Mouse (Mus musculus) lung, postnatal 0 days (tissue): ENCODE results near the gene Pes1. TPM values are rescaled to one million over a fixed set of nuclear protein-coding genes. Genes with fewer than 3 reads are reported as not detected.

Experiments used
- ATAC-seq: fragments of 200-750 bp; cut with Nextera tagmentation; 2 replicates; pipeline ENCODE4 v1.8.0; 2017; ENCODE audit warnings: moderate library complexity
- DNase-seq: peaks from one replicate; pipeline ENCODE4 v3.0.0-alpha.2; 2016; ENCODE audit warnings: low spot score
- H3K27ac ChIP-seq: fragments of 300-500 bp; sonication (generic); 2 replicates; pipeline ENCODE4 v1.5.1; 2014; ENCODE audit warnings: antibody characterized with exemption, mild to moderate bottlenecking, low read length, mixed read lengths
- H3K27me3 ChIP-seq: fragments of 300-500 bp; sonication (generic); replicated peaks from 2 replicates; pipeline ENCODE4 v1.6.1; 2014; ENCODE audit warnings: low read length, mixed read lengths; ENCODE audit not compliant: insufficient read depth
- H3K36me3 ChIP-seq: fragments of 300-500 bp; sonication (generic); 2 replicates; pipeline ENCODE4 v1.6.1; 2014; ENCODE audit warnings: low read length, mixed read lengths; ENCODE audit not compliant: insufficient read depth
- H3K4me1 ChIP-seq: fragments of 300-500 bp; sonication (generic); 2 replicates; pipeline ENCODE4 v1.6.1; 2014; ENCODE audit warnings: antibody characterized with exemption, low read depth, low read length, mixed read lengths; ENCODE audit not compliant: insufficient read depth
- H3K4me2 ChIP-seq: fragments of 300-500 bp; sonication (generic); replicated peaks from 2 replicates; pipeline ENCODE4 v1.6.1; 2014; ENCODE audit warnings: low read depth, mild to moderate bottlenecking, low read length, moderate library complexity, mixed read lengths
- H3K4me3 ChIP-seq: fragments of 300-500 bp; sonication (generic); 2 replicates; pipeline ENCODE4 v1.5.1; 2014; ENCODE audit warnings: low read depth, low read length
- H3K9ac ChIP-seq: fragments of 300-500 bp; sonication (generic); replicated peaks from 2 replicates; pipeline ENCODE4 v1.6.1; 2014; ENCODE audit warnings: low read depth, mild to moderate bottlenecking
- H3K9me3 ChIP-seq: fragments of 300-500 bp; sonication (generic); 2 replicates; pipeline ENCODE4 v1.6.1; 2016; ENCODE audit warnings: low read length, mixed read lengths
- CTCF ChIP-seq: IDR thresholded peaks from 2 replicates; pipeline ENCODE4 v1.5.1; 2016; ENCODE audit warnings: antibody characterized with exemption, mild to moderate bottlenecking
- EP300 ChIP-seq: IDR thresholded peaks from 2 replicates; pipeline ENCODE4 v1.6.1; 2016; ENCODE audit warnings: antibody characterized with exemption, mild to moderate bottlenecking, control low read depth
- WGBS: fragments of 180-500 bp; shearing (Covaris S2); extraction: QIAGEN DNeasy Blood & Tissue Kit; methylation state at CpG from one replicate; pipeline ENCODE4 v1.1.7; 2014; 5-methylcytosine and 5-hydroxymethylcytosine counted together
- polyA plus RNA-seq: library from polyadenylated mRNA; unstranded; fragments of >200 nt; fragmentation: Nextera tagmentation; extraction: Ambion mirVana; gene quantifications from 2 replicates; pipeline ENCODE4 v1.2.1, GENCODE M21; 2015

Gene Pes1
- polyA plus RNA-seq, 1 experiment from 2014 or later: 34.2 TPM

DNA sequence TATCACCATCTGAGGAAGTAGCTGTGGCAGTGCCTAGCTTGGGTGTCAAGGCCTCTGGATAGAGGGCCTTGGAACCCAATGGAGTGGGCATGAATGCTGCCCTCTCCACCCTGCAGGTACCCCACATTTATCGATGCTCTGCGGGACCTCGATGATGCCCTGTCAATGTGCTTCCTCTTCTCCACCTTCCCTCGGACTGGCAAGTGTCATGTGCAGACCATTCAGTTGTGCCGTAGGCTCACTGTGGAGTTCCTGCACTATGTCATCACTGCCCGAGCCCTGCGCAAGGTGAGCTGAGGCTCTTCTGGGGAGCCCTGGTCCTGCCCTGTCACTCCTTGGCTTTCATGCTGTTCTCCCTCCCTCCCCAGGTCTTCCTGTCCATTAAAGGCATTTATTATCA is 9.3 kb downstream of the Pes1 start:
- Histone ChIP-seq H3K9ac (no peak overlapping the region), H3K4me2 (no peak overlapping the region), H3K4me3 (no peak overlapping the region), H3K27me3 (no peaks in the 10 kb centered on the region), H3K4me1 (no peaks in the 10 kb centered on the region), H3K9me3 (no peaks in the 10 kb centered on the region), H3K36me3 (peaks cover 56% of the 10 kb centered on the region), H3K27ac (no peak overlapping the region)
- WGBS: 94% methylated on average over 7 of the region's 7 CpGs
- ATAC-seq: no peak
- TF ChIP-seq CTCF (no peak), EP300 (no peak)
- no peak for DNase-seq

DNA sequence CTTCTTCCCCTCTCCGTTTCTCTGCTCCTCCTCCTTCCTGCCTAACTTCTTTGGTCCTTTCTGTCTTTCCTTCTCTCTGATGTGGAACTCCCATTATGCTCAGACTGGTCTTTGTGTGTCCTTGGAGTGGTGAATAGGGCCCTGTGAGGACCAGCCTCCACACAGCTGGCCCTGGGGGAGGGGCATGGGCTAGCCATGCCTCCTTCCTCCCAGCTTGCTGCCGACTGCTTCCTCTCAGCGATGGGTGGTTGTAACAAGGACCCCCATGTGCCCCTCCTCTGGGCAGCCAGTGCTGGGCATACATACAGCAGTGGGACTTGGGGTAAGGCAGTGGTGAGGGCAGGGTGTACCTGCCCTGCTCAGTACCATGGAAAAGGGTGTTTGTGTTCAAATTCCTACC is 10.5 kb downstream of the Pes1 start:
- DNase-seq: no peak
- H3K9me3 ChIP-seq: no peaks in the 10 kb centered on the region
- no peak overlapping the region for H3K4me3 ChIP-seq
- H3K4me1 ChIP-seq: no peaks in the 10 kb centered on the region
- H3K9ac ChIP-seq: no peak overlapping the region
- H3K27ac ChIP-seq: no peak overlapping the region
- TF ChIP-seq CTCF (no peak), EP300 (no peak)
- no peak overlapping the region for H3K4me2 ChIP-seq
- WGBS: 74% methylated on average over 3 of the region's 3 CpGs
- H3K27me3 ChIP-seq: no peaks in the 10 kb centered on the region
- H3K36me3 ChIP-seq: peaks cover 56% of the 10 kb centered on the region
- no peak for ATAC-seq

DNA sequence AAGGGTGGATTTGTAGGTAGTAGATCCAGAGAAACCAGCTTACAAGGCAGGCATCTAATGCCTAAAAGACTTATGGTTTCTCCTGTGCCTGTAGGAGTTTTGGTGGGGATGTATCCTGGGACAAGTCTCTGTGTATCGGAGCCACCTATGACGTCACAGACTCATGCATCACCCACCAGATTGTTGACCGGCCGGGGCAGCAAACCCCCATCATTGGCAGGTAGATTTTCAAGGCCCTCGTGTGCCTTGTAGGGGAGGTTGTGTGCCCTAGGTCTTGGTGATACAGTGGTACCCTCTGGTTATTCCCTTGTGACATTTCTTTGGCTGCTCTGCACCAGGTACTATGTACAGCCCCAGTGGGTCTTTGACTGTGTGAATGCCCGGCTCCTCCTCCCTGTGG is 12.9 kb downstream of the Pes1 start, which contains the start of gene 4930556J24Rik:
TSS of gene 4930556J24Rik (minus strand) at position 101 of the 400 bp plus-strand sequence.
- Histone ChIP-seq H3K9ac (no peak within 1 kb of the TSS), H3K36me3 (peaks cover 36% of the 10 kb centered on the region), H3K9me3 (no peaks in the 10 kb centered on the region), H3K4me3 (no peak within 1 kb of the TSS), H3K27ac (no peak within 1 kb of the TSS), H3K4me1 (no peaks in the 10 kb centered on the region), H3K27me3 (no peaks in the 10 kb centered on the region), H3K4me2 (no peak within 1 kb of the TSS)
- no peak for TF ChIP-seq EP300
- no peak for TF ChIP-seq CTCF
- ATAC-seq (no peak), DNase-seq (no peak)
- WGBS: 96% methylated on average over 6 of the region's 6 CpGs

DNA sequence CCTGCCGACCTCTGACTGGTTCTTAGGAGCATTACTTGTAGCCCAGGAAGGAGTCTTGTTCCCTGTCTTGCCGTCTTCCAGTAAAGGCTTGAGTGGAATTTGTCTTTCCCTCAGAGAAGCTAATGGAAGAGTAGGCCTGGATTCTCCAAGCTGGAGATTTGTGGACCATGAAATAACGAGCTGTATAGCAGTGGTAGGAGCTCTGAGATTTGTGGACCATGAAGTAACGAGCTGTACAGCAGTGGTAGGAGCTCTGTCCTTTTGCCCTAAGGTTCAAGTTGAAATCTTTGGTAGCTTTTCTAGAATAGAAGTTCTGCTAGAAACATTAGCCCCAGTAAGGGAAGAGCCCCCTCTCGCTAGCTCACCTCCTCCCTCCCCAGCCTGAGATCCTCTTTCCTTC is 14.6 kb downstream of the Pes1 start:
- Histone ChIP-seq H3K9me3 (no peaks in the 10 kb centered on the region), H3K27me3 (no peaks in the 10 kb centered on the region), H3K4me2 (no peak overlapping the region), H3K36me3 (peaks cover 25% of the 10 kb centered on the region), H3K4me1 (0 out of 2 replicates have a peak, but pooled peaks cover 3% of the 10 kb centered on the region), H3K27ac (no peak overlapping the region), H3K4me3 (no peak overlapping the region), H3K9ac (no peak overlapping the region)
- DNase-seq (no peak), ATAC-seq (no peak)
- 90% methylated on average over 5 of the region's 5 CpGs for WGBS
- no peak for TF ChIP-seq EP300
- no peak for TF ChIP-seq CTCF

DNA sequence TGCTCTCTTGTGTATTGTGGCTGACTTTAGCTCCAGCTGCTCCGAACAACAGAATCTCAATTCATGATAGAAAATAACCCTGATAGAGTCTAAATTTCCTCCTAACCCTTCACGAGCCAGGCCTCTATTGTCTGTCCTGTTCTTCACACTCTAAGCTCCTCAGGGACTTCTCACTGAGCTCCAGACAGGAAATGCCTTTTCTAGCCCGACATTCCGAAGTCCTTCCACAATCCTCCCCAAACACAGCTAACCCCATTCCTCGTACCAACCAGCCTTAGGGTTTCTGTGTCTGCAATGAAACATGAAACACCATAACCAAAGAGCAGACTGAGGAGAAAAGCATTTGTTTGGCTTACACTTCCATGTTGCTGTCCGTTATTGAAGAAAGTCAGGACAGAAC is 17.8 kb downstream of the Pes1 start:
- no peak for DNase-seq
- 48% methylated on average over 6 of the region's 6 CpGs for WGBS

DNA sequence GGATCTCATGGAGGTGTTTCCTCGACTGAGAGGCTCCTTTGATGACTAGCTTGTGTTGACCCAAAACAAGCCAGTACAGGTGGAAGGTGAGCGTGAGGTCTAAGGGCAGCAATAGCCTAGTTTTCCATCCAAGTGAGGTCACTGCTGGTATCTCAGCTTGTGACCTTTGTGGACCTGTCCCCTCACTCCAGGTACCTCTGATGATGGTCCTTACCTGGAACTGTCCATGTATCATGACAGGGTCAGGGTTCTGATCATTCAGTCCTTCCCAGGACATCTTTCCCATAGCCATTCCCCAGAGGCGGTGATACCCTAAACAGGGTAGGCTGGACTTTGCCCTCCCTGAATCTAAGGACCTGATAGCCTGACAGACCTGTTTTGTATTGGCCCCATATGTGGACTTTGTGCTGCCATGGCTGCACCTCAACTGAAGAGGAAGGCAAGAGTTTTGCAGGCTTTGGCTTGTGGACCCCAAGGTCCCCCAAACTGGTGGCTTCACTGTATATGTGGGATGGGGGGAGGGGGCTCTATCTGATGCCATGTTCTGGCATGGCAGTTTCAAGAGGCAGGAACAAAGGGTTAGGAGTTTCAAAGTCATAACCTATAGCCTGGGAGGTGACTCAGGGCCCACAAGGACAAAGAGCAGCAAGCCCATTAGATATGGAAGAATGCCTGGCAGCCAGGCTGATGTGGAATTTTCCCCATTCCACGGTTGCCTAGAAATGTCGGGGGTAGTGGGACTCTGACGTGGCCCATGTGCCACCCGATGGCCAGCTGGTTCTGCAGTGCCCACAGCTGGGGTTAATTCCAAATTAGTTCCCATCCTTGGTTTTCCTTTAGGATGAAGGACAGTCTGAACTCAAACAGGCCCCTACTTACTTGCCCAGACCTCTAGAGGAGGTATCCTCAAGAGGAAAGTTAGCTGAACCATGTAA is 18.8 kb downstream of the Pes1 start:
- no peak overlapping the region for H3K4me3 ChIP-seq
- TF ChIP-seq EP300: no peak
- no peak for TF ChIP-seq CTCF
- no peak overlapping the region for H3K4me2 ChIP-seq
- H3K27ac ChIP-seq: no peak overlapping the region
- WGBS: 58% methylated on average over 7 of the region's 7 CpGs
- no peak overlapping the region for H3K9ac ChIP-seq
- 0 out of 2 replicates have a peak, but pooled peaks cover 3% of the 10 kb centered on the region for H3K27me3 ChIP-seq
- H3K4me1 ChIP-seq: 0 out of 2 replicates have a peak, but pooled peaks cover 6% of the 10 kb centered on the region
- H3K36me3 ChIP-seq: peaks cover 3% of the 10 kb centered on the region; the same call in 1 of the 2 replicates
- DNase-seq (no peak), ATAC-seq (no peak)
- no peaks in the 10 kb centered on the region for H3K9me3 ChIP-seq

More for the DNA sequence above, 17.8 kb downstream of the Pes1 start:
- H3K9ac ChIP-seq: no peak overlapping the region
- H3K4me3 ChIP-seq: no peak overlapping the region
- peaks cover 8% of the 10 kb centered on the region for H3K36me3 ChIP-seq
- TF ChIP-seq CTCF (no peak), EP300 (no peak)
- no peaks in the 10 kb centered on the region for H3K9me3 ChIP-seq
- no peak overlapping the region for H3K27ac ChIP-seq
- no peak overlapping the region for H3K4me2 ChIP-seq
- no peak for ATAC-seq
- H3K4me1 ChIP-seq: 0 out of 2 replicates have a peak, but pooled peaks cover 6% of the 10 kb centered on the region
- 0 out of 2 replicates have a peak, but pooled peaks cover 3% of the 10 kb centered on the region for H3K27me3 ChIP-seq
